Mouse (Mus musculus) naive thymus-derived CD4-positive, alpha-beta T cell, adult 2 months (primary cell): Measurements from ENCODE around the gene Chd2.

Experiments used
- DNase-seq: peaks from one replicate; pipeline ENCODE4 v3.0.0-alpha.2; 2011; ENCODE audit warnings: low read depth

Gene Chd2

GRCm38 (mm10) chr7:73561492-73562055, 19.9 kb upstream of the Chd2 start:
- no peak for DNase-seq

- DNase-seq: no peak
These were observed 19.2 kb upstream of the Chd2 start for GRCm38 (mm10) chr7:73560811-73561210.

- DNase-seq: no peak
These were observed 18.2 kb upstream of the Chd2 start for GRCm38 (mm10) chr7:73559853-73560190.

- peak; percentile 54 for DNase-seq
These were observed 17.7 kb upstream of the Chd2 start for GRCm38 (mm10) chr7:73559170-73559852.

- peak; percentile 100 for DNase-seq
These were observed 16.9 kb upstream of the Chd2 start for GRCm38 (mm10) chr7:73558293-73559169.

GRCm38 (mm10) chr7:73557671-73558265, 16.1 kb upstream of the Chd2 start:
- DNase-seq: no peak

GRCm38 (mm10) chr7:73556688-73557667, 15.3 kb upstream of the Chd2 start:
- peak; percentile 85 for DNase-seq

GRCm38 (mm10) chr7:73555918-73556580, 14.4 kb upstream of the Chd2 start:
- no peak for DNase-seq

GRCm38 (mm10) chr7:73554849-73555248, 13.2 kb upstream of the Chd2 start:
- no peak for DNase-seq

GRCm38 (mm10) chr7:73553160-73553559, 11.5 kb upstream of the Chd2 start:
- DNase-seq: peak; percentile 41

- peak; percentile 63 for DNase-seq
These were observed 10.6 kb upstream of the Chd2 start for GRCm38 (mm10) chr7:73552054-73552750.

- peak; percentile 58 for DNase-seq
These were observed 9.7 kb upstream of the Chd2 start for GRCm38 (mm10) chr7:73551370-73551769.

GRCm38 (mm10) chr7:73548051-73548450, 6.4 kb upstream of the Chd2 start:
- DNase-seq: no peak

- peak; percentile 71 for DNase-seq
These were observed 5.2 kb upstream of the Chd2 start for GRCm38 (mm10) chr7:73546561-73547510.

- DNase-seq: peak; percentile 44
These were observed 3.4 kb upstream of the Chd2 start for GRCm38 (mm10) chr7:73545004-73545403.

GRCm38 (mm10) chr7:73542131-73542853, 662 bp upstream of the Chd2 start:
- peak; percentile 57 for DNase-seq

- no peak for DNase-seq
These were observed 595 bp downstream of the Chd2 start for GRCm38 (mm10) chr7:73541079-73541390.
